Mouse (Mus musculus) lung, embryonic 16.5 days (tissue): ENCODE measurements at regions not wholly inside any gene's neighbourhood (a gene's known extent, or its start where the extent isn't known, plus 50 kb on each side); places are given as distances from the start of the nearest gene placed in this dataset.

Experiments
- ATAC-seq: fragments of 200-750 bp; cut with Nextera tagmentation; 2 replicates; pipeline ENCODE4 v1.8.0; 2017; ENCODE audit warnings: low read depth, mild to moderate bottlenecking, moderate library complexity
- H3K27ac ChIP-seq: fragments of 300-500 bp; sonication (generic); 2 replicates; pipeline ENCODE4 v1.5.1; 2014; ENCODE audit warnings: mild to moderate bottlenecking, control low read depth, low read length
- H3K27me3 ChIP-seq: fragments of 300-500 bp; sonication (generic); 2 replicates; pipeline ENCODE4 v1.6.1; 2014; ENCODE audit warnings: low read depth, low read length, mixed read lengths; ENCODE audit not compliant: control insufficient read depth, insufficient read depth
- H3K36me3 ChIP-seq: fragments of 300-500 bp; sonication (generic); 2 replicates; pipeline ENCODE4 v1.6.1; 2014; ENCODE audit warnings: low read length; ENCODE audit not compliant: control insufficient read depth, insufficient read depth
- H3K4me1 ChIP-seq: fragments of 300-500 bp; sonication (generic); replicated peaks from 2 replicates; pipeline ENCODE4 v1.6.1; 2014; ENCODE audit warnings: low read length, mixed read lengths; ENCODE audit not compliant: control insufficient read depth, insufficient read depth
- H3K4me2 ChIP-seq: fragments of 300-500 bp; sonication (generic); 2 replicates; pipeline ENCODE4 v1.6.1; 2014; ENCODE audit warnings: low read depth, low read length, control low read depth
- H3K4me3 ChIP-seq: fragments of 300-500 bp; sonication (generic); 2 replicates; pipeline ENCODE4 v1.5.1; 2014; ENCODE audit warnings: mild to moderate bottlenecking, low read length, control low read depth
- H3K9ac ChIP-seq: fragments of 300-500 bp; sonication (generic); 2 replicates; pipeline ENCODE4 v1.6.1; 2014; ENCODE audit warnings: low read length, control low read depth
- H3K9me3 ChIP-seq: fragments of 300-500 bp; sonication (generic); 2 replicates; pipeline ENCODE4 v1.6.1; 2016; ENCODE audit warnings: low read length; ENCODE audit not compliant: control insufficient read depth
- WGBS: fragments of 180-500 bp; shearing (Covaris S2); extraction: QIAGEN DNeasy Blood & Tissue Kit; methylation state at CpG from one replicate; pipeline ENCODE4 v1.1.7; 2014; 5-methylcytosine and 5-hydroxymethylcytosine counted together

- H3K9ac ChIP-seq, result no peak overlapping the region
- no peaks in the 10 kb centered on the region for H3K36me3 ChIP-seq
- ATAC-seq, result no peak
- H3K4me3 ChIP-seq, result no peak overlapping the region
- 88% methylated on average over 2 of the region's 2 CpGs for WGBS
- H3K27ac ChIP-seq, result no peak overlapping the region
- H3K27me3 ChIP-seq, result no peaks in the 10 kb centered on the region
- no peaks in the 10 kb centered on the region for H3K4me1 ChIP-seq
- H3K9me3 ChIP-seq, result no peaks in the 10 kb centered on the region
- no peak overlapping the region for H3K4me2 ChIP-seq
These were observed 339.4 kb upstream of the Marcks start for GRCm38 (mm10) chr10:37478108-37478507.

- H3K9ac ChIP-seq, result no peak overlapping the region
- no peak overlapping the region for H3K27ac ChIP-seq
- H3K4me3 ChIP-seq, result no peak overlapping the region
- no peaks in the 10 kb centered on the region for H3K9me3 ChIP-seq
- H3K27me3 ChIP-seq, result no peaks in the 10 kb centered on the region
- H3K4me1 ChIP-seq, result no peaks in the 10 kb centered on the region
- WGBS, result 65% methylated on average over 5 of the region's 5 CpGs
- ATAC-seq, result no peak
- no peak overlapping the region for H3K4me2 ChIP-seq
- no peaks in the 10 kb centered on the region for H3K36me3 ChIP-seq
These were observed 334.4 kb upstream of the Marcks start for GRCm38 (mm10) chr10:37473086-37473485.

GRCm38 (mm10) chr10:37457384-37457783 is 318.7 kb upstream of the Marcks start:
- Histone ChIP-seq H3K4me1 (no peaks in the 10 kb centered on the region), H3K27me3 (no peaks in the 10 kb centered on the region), H3K9me3 (no peaks in the 10 kb centered on the region), H3K4me2 (no peak overlapping the region), H3K36me3 (no peaks in the 10 kb centered on the region), H3K4me3 (no peak overlapping the region), H3K9ac (no peak overlapping the region), H3K27ac (no peak overlapping the region)
- WGBS, result 72% methylated on average over 2 of the region's 2 CpGs
- ATAC-seq, result no peak

GRCm38 (mm10) chr10:37449894-37450293 is 311.2 kb upstream of the Marcks start:
- Histone ChIP-seq H3K9ac (no peak overlapping the region), H3K4me1 (no peaks in the 10 kb centered on the region), H3K27ac (no peak overlapping the region), H3K27me3 (no peaks in the 10 kb centered on the region), H3K4me3 (no peak overlapping the region), H3K9me3 (no peaks in the 10 kb centered on the region), H3K36me3 (no peaks in the 10 kb centered on the region), H3K4me2 (no peak overlapping the region)
- ATAC-seq, result no peak
- WGBS, result 50% methylated on average over 2 of the region's 2 CpGs

- no peaks in the 10 kb centered on the region for H3K4me1 ChIP-seq
- no peaks in the 10 kb centered on the region for H3K9me3 ChIP-seq
- no peak overlapping the region for H3K9ac ChIP-seq
- no peak overlapping the region for H3K4me3 ChIP-seq
- 0 out of 2 replicates have a peak overlapping the region, but pooled peaks have one; percentile 25 for H3K27ac ChIP-seq
- no peaks in the 10 kb centered on the region for H3K36me3 ChIP-seq
- 70% methylated on average over 4 of the region's 4 CpGs for WGBS
- peak; percentile 74 for ATAC-seq
- no peak overlapping the region for H3K4me2 ChIP-seq
- H3K27me3 ChIP-seq, result no peaks in the 10 kb centered on the region
These were observed 308.8 kb upstream of the Marcks start for GRCm38 (mm10) chr10:37447333-37448204.

- Histone ChIP-seq H3K27me3 (no peaks in the 10 kb centered on the region), H3K4me1 (no peaks in the 10 kb centered on the region), H3K9me3 (no peaks in the 10 kb centered on the region), H3K27ac (no peak overlapping the region), H3K36me3 (no peaks in the 10 kb centered on the region), H3K4me3 (no peak overlapping the region), H3K4me2 (no peak overlapping the region), H3K9ac (no peak overlapping the region)
- WGBS, result 73% methylated on average over 4 of the region's 4 CpGs
- no peak for ATAC-seq
These were observed 301.3 kb upstream of the Marcks start for GRCm38 (mm10) chr10:37439863-37440613.

- H3K9me3 ChIP-seq, result no peaks in the 10 kb centered on the region
- no peak for ATAC-seq
- H3K27me3 ChIP-seq, result no peaks in the 10 kb centered on the region
- H3K4me1 ChIP-seq, result no peaks in the 10 kb centered on the region
- 50% methylated on average over 3 of the region's 3 CpGs for WGBS
- H3K4me3 ChIP-seq, result no peak overlapping the region
- H3K27ac ChIP-seq, result no peak overlapping the region
- no peaks in the 10 kb centered on the region for H3K36me3 ChIP-seq
- no peak overlapping the region for H3K4me2 ChIP-seq
- no peak overlapping the region for H3K9ac ChIP-seq
These were observed 299.6 kb upstream of the Marcks start for GRCm38 (mm10) chr10:37438312-37438711.

- H3K36me3 ChIP-seq, result no peaks in the 10 kb centered on the region
- H3K27me3 ChIP-seq, result no peaks in the 10 kb centered on the region
- H3K4me1 ChIP-seq, result no peaks in the 10 kb centered on the region
- no peaks in the 10 kb centered on the region for H3K9me3 ChIP-seq
- no peak overlapping the region for H3K4me3 ChIP-seq
- no peak overlapping the region for H3K4me2 ChIP-seq
- no peak overlapping the region for H3K9ac ChIP-seq
- ATAC-seq, result no peak
- no peak overlapping the region for H3K27ac ChIP-seq
These were observed 298.1 kb upstream of the Marcks start for GRCm38 (mm10) chr10:37436849-37437248.

- 57% methylated on average over 5 of the region's 5 CpGs for WGBS
- Histone ChIP-seq H3K4me3 (no peak overlapping the region), H3K27me3 (no peaks in the 10 kb centered on the region), H3K9me3 (no peaks in the 10 kb centered on the region), H3K27ac (no peak overlapping the region), H3K4me1 (no peaks in the 10 kb centered on the region), H3K9ac (no peak overlapping the region), H3K36me3 (no peaks in the 10 kb centered on the region), H3K4me2 (no peak overlapping the region)
- no peak for ATAC-seq
These were observed 295.5 kb upstream of the Marcks start for GRCm38 (mm10) chr10:37434229-37434628.
